Mouse (Mus musculus): ENCODE measurements around the gene Pfdn6.
"Not testable (repeated sequence)": the region's sequence is repeated elsewhere in the genome, so short reads cannot be mapped to it uniquely, and the experiment has no call there.

Gene Pfdn6

GRCm38 (mm10) chr17:33940206-33940805 lies at the start of gene Pfdn6, which contains the start of gene Wdr46:
Gene Pfdn6, minus strand, starts transcription at chr17:33940343.
Gene Wdr46, plus strand, starts transcription at chr17:33940660.
- DNase-seq (ENCODE audit: low read depth, low spot score): peak; percentile 91

GRCm38 (mm10) chr17:33982136-33982535 lies 42.0 kb upstream of the Pfdn6 start:
- not testable (repeated sequence) for DNase-seq (ENCODE audit: low read depth, low spot score)

GRCm38 (mm10) chr17:33981192-33981909 lies 41.2 kb upstream of the Pfdn6 start:
- not testable (repeated sequence) for DNase-seq (ENCODE audit: low read depth, low spot score)

GRCm38 (mm10) chr17:33980181-33981035 lies 40.3 kb upstream of the Pfdn6 start:
- DNase-seq (ENCODE audit: low read depth, low spot score): no peak

- DNase-seq (ENCODE audit: low read depth, low spot score): no peak
Observed at GRCm38 (mm10) chr17:33979512-33980050, 39.4 kb upstream of the Pfdn6 start.

- DNase-seq (ENCODE audit: low read depth, low spot score): peak; percentile 41
Observed at GRCm38 (mm10) chr17:33978631-33979031, 38.5 kb upstream of the Pfdn6 start.

GRCm38 (mm10) chr17:33977861-33978557 lies 37.9 kb upstream of the Pfdn6 start:
- DNase-seq (ENCODE audit: low read depth, low spot score): no peak

GRCm38 (mm10) chr17:33973572-33973971 lies 33.4 kb upstream of the Pfdn6 start:
- no peak for DNase-seq (ENCODE audit: low read depth, low spot score)

- DNase-seq (ENCODE audit: low read depth, low spot score): no peak
Observed at GRCm38 (mm10) chr17:33972691-33973090, 32.5 kb upstream of the Pfdn6 start.

- no peak for DNase-seq (ENCODE audit: low read depth, low spot score)
Observed at GRCm38 (mm10) chr17:33969394-33969793, 29.3 kb upstream of the Pfdn6 start.

- peak; percentile 69 for DNase-seq (ENCODE audit: low read depth, low spot score)
Observed at GRCm38 (mm10) chr17:33968927-33969326, 28.8 kb upstream of the Pfdn6 start.

GRCm38 (mm10) chr17:33968489-33968888 lies 28.3 kb upstream of the Pfdn6 start:
- DNase-seq (ENCODE audit: low read depth, low spot score): peak; percentile 76

GRCm38 (mm10) chr17:33965846-33966550 lies 25.9 kb upstream of the Pfdn6 start:
- DNase-seq (ENCODE audit: low read depth, low spot score): no peak

GRCm38 (mm10) chr17:33965082-33965845 lies 25.1 kb upstream of the Pfdn6 start:
- no peak for DNase-seq (ENCODE audit: low read depth, low spot score)

- DNase-seq (ENCODE audit: low read depth, low spot score): no peak
Observed at GRCm38 (mm10) chr17:33962876-33963275, 22.7 kb upstream of the Pfdn6 start.

- DNase-seq (ENCODE audit: low read depth, low spot score): no peak
Observed at GRCm38 (mm10) chr17:33959948-33960347, 19.8 kb upstream of the Pfdn6 start.

GRCm38 (mm10) chr17:33959135-33959534 lies 19.0 kb upstream of the Pfdn6 start:
- no peak for DNase-seq (ENCODE audit: low read depth, low spot score)

- DNase-seq (ENCODE audit: low read depth, low spot score): no peak
Observed at GRCm38 (mm10) chr17:33958451-33958850, 18.3 kb upstream of the Pfdn6 start.

- DNase-seq (ENCODE audit: low read depth, low spot score): no peak
Observed at GRCm38 (mm10) chr17:33957493-33957892, 17.4 kb upstream of the Pfdn6 start.

GRCm38 (mm10) chr17:33956336-33956735 lies 16.2 kb upstream of the Pfdn6 start:
- no peak for DNase-seq (ENCODE audit: low read depth, low spot score)

All from mesoderm, embryonic 11.5 days (tissue).